Mouse (Mus musculus) liver, adult 10 weeks (tissue): ENCODE results near the gene Ube2u. TPM values are rescaled to one million over a fixed set of nuclear protein-coding genes. Genes with fewer than 3 reads are reported as not detected.

ENCODE experiments used
- polyA plus RNA-seq: library from polyadenylated mRNA; stranded (reverse); fragments of 350-450 nt; fragmentation: Illumina TruSeq; extraction: RNeasy Lipid Tissue Mini Kit (QIAGEN cat#74804); gene quantifications from one replicate; pipeline ENCODE4 v1.2.3, GENCODE M21; 2014; ENCODE audit warnings: low read depth, low replicate concordance

The Ube2u gene
- 13.5 TPM for polyA plus RNA-seq

GRCm38 (mm10) chr4:100478592-100479321 lies at the start of gene Ube2u:
Gene Ube2u, plus strand, starts transcription at chr4:100478849.

